Mouse (Mus musculus): ENCODE measurements around the gene Entpd3.

Entpd3 gene

GRCm38 (mm10) chr9:120539662-120540251 lies at the start of gene Entpd3:
Entpd3 (plus strand) TSS chr9:120539818.
- DNase-seq (ENCODE audit: low read depth, low spot score) = peak; percentile 39

- DNase-seq (ENCODE audit: low read depth, low spot score) = peak; percentile 37
Observed at GRCm38 (mm10) chr9:120491509-120491908, 48.1 kb upstream of the Entpd3 start.

GRCm38 (mm10) chr9:120492010-120492399 lies 47.6 kb upstream of the Entpd3 start, which contains the start of gene Eif1b:
Eif1b (plus strand) TSS chr9:120492232.
- peak; percentile 57 for DNase-seq (ENCODE audit: low read depth, low spot score)

GRCm38 (mm10) chr9:120492400-120493351 lies 46.9 kb upstream of the Entpd3 start:
- DNase-seq (ENCODE audit: low read depth, low spot score) = peak; percentile 89

- DNase-seq (ENCODE audit: low read depth, low spot score) = no peak
Observed at GRCm38 (mm10) chr9:120493781-120494180, 45.8 kb upstream of the Entpd3 start.

- peak; percentile 82 for DNase-seq (ENCODE audit: low read depth, low spot score)
Observed at GRCm38 (mm10) chr9:120496691-120497090, 42.9 kb upstream of the Entpd3 start.

- DNase-seq (ENCODE audit: low read depth, low spot score) = no peak
Observed at GRCm38 (mm10) chr9:120497983-120498382, 41.6 kb upstream of the Entpd3 start.

- peak; percentile 65 for DNase-seq (ENCODE audit: low read depth, low spot score)
Observed at GRCm38 (mm10) chr9:120501191-120501902, 38.3 kb upstream of the Entpd3 start.

GRCm38 (mm10) chr9:120502013-120502412 lies 37.6 kb upstream of the Entpd3 start:
- peak; percentile 92 for DNase-seq (ENCODE audit: low read depth, low spot score)

- no peak for DNase-seq (ENCODE audit: low read depth, low spot score)
Observed at GRCm38 (mm10) chr9:120504423-120504822, 35.2 kb upstream of the Entpd3 start.

- peak; percentile 56 for DNase-seq (ENCODE audit: low read depth, low spot score)
Observed at GRCm38 (mm10) chr9:120511781-120512180, 27.8 kb upstream of the Entpd3 start.

GRCm38 (mm10) chr9:120516720-120517119 lies 22.9 kb upstream of the Entpd3 start:
- no peak for DNase-seq (ENCODE audit: low read depth, low spot score)

GRCm38 (mm10) chr9:120518946-120519345 lies 20.7 kb upstream of the Entpd3 start:
- no peak for DNase-seq (ENCODE audit: low read depth, low spot score)

- no peak for DNase-seq (ENCODE audit: low read depth, low spot score)
Observed at GRCm38 (mm10) chr9:120519469-120520125, 20.0 kb upstream of the Entpd3 start.

- DNase-seq (ENCODE audit: low read depth, low spot score) = no peak
Observed at GRCm38 (mm10) chr9:120521161-120521560, 18.5 kb upstream of the Entpd3 start.

GRCm38 (mm10) chr9:120527270-120527669 lies 12.3 kb upstream of the Entpd3 start:
- DNase-seq (ENCODE audit: low read depth, low spot score) = no peak

- no peak for DNase-seq (ENCODE audit: low read depth, low spot score)
Observed at GRCm38 (mm10) chr9:120527919-120528318, 11.7 kb upstream of the Entpd3 start.

GRCm38 (mm10) chr9:120528815-120529510 lies 10.7 kb upstream of the Entpd3 start:
- no peak for DNase-seq (ENCODE audit: low read depth, low spot score)

- DNase-seq (ENCODE audit: low read depth, low spot score) = no peak
Observed at GRCm38 (mm10) chr9:120530471-120530870, 9.1 kb upstream of the Entpd3 start.

GRCm38 (mm10) chr9:120532062-120532461 lies 7.6 kb upstream of the Entpd3 start:
- no peak for DNase-seq (ENCODE audit: low read depth, low spot score)

GRCm38 (mm10) chr9:120532691-120533090 lies 6.9 kb upstream of the Entpd3 start:
- no peak for DNase-seq (ENCODE audit: low read depth, low spot score)
